Mouse (Mus musculus): Measurements from ENCODE around the gene Olfr676.
"Not testable (repeated sequence)": the region's sequence is repeated elsewhere in the genome, so short reads cannot be mapped to it uniquely, and the experiment has no call there.

Olfr676 gene

GRCm38 (mm10) chr7:105032398-105032797 is at the start of gene Olfr676:
Gene Olfr676 (plus strand): TSS chr7:105032698.
- DNase-seq, result no peak

GRCm38 (mm10) chr7:105001929-105002328 is 30.6 kb upstream of the Olfr676 start, which contains the start of gene Olfr672:
Gene Olfr672 (minus strand): TSS chr7:105002029.
- no peak for DNase-seq

GRCm38 (mm10) chr7:105022530-105022929 is 10.0 kb upstream of the Olfr676 start:
- DNase-seq, result no peak

- no peak for DNase-seq
Observed at GRCm38 (mm10) chr7:105028360-105028759, 4.1 kb upstream of the Olfr676 start, which contains the start of gene Olfr675. Gene Olfr675 (minus strand): TSS chr7:105028460.

- not testable (repeated sequence) for DNase-seq
Observed at GRCm38 (mm10) chr7:105033836-105034235, 1.3 kb downstream of the Olfr676 start.

- DNase-seq, result no peak
Observed at GRCm38 (mm10) chr7:105058951-105059350, 26.5 kb downstream of the Olfr676 start.

- DNase-seq, result no peak
Observed at GRCm38 (mm10) chr7:105064175-105064574, 31.7 kb downstream of the Olfr676 start, which contains the start of gene Olfr678. Gene Olfr678 (plus strand): TSS chr7:105064475.

GRCm38 (mm10) chr7:105080905-105081304 is 48.4 kb downstream of the Olfr676 start, which contains the start of gene Olfr679:
Gene Olfr679 (plus strand): TSS chr7:105081205.
- DNase-seq, result no peak

All from thymus, postnatal 4 days (tissue).